Mouse (Mus musculus) hindbrain, embryonic 12.5 days (tissue): Measurements from ENCODE around the gene Klc2. TPM values are rescaled to one million over a fixed set of nuclear protein-coding genes. Genes with fewer than 3 reads are reported as not detected.

Experiments
- ATAC-seq: fragments of 200-750 bp; cut with Nextera tagmentation; 2 replicates; pipeline ENCODE4 v1.8.0; 2017; ENCODE audit warnings: moderate TSS enrichment; ENCODE audit not compliant: low FRiP score
- H3K27ac ChIP-seq: fragments of 300-500 bp; sonication (generic); 2 replicates; pipeline ENCODE4 v1.5.1; 2016; ENCODE audit warnings: mild to moderate bottlenecking
- H3K27me3 ChIP-seq: fragments of 300-500 bp; sonication (generic); 2 replicates; pipeline ENCODE4 v1.6.1; 2016; ENCODE audit warnings: mild to moderate bottlenecking
- H3K36me3 ChIP-seq: fragments of 300-500 bp; sonication (generic); 2 replicates; pipeline ENCODE4 v1.6.1; 2016; ENCODE audit warnings: mild to moderate bottlenecking
- H3K4me1 ChIP-seq: fragments of 300-500 bp; sonication (generic); 2 replicates; pipeline ENCODE4 v1.6.1; 2016
- H3K4me2 ChIP-seq: fragments of 300-500 bp; sonication (generic); replicated peaks from 2 replicates; pipeline ENCODE4 v1.6.1; 2016; ENCODE audit warnings: mild to moderate bottlenecking
- H3K4me3 ChIP-seq: fragments of 300-500 bp; sonication (generic); 2 replicates; pipeline ENCODE4 v1.5.1; 2016; ENCODE audit warnings: mild to moderate bottlenecking
- H3K9ac ChIP-seq: fragments of 300-500 bp; sonication (generic); 2 replicates; pipeline ENCODE4 v1.6.1; 2016; ENCODE audit warnings: mild to moderate bottlenecking, moderate library complexity
- H3K9me3 ChIP-seq: fragments of 300-500 bp; sonication (generic); replicated peaks from 2 replicates; pipeline ENCODE4 v1.6.1; 2016; ENCODE audit warnings: mild to moderate bottlenecking
- WGBS: fragments of 180-500 bp; shearing (Covaris S2); methylation state at CpG from one replicate; pipeline ENCODE4 v1.1.7; 2016; 5-methylcytosine and 5-hydroxymethylcytosine counted together
- polyA plus RNA-seq: library from polyadenylated mRNA; unstranded; fragments of >200 nt; fragmentation: Nextera tagmentation; extraction: Ambion mirVana; gene quantifications from 2 replicates; pipeline ENCODE4 v1.2.1, GENCODE M21; 2016

The Klc2 gene
- polyA plus RNA-seq, 1 experiment from 2014 or later: 56.1 TPM

- H3K4me1 ChIP-seq: peaks cover 6% of the 10 kb centered on the region; the same call in 1 of the 2 replicates
- 90% methylated on average over 3 of the region's 3 CpGs for WGBS
- H3K4me3 ChIP-seq: no peak overlapping the region
- no peaks in the 10 kb centered on the region for H3K9me3 ChIP-seq
- ATAC-seq: no peak
- no peaks in the 10 kb centered on the region for H3K36me3 ChIP-seq
- H3K27me3 ChIP-seq: 0 out of 2 replicates have a peak, but pooled peaks cover 5% of the 10 kb centered on the region
- no peak overlapping the region for H3K9ac ChIP-seq
- H3K27ac ChIP-seq: no peak overlapping the region
- H3K4me2 ChIP-seq: no peak overlapping the region
These were observed 4.9 kb upstream of the Klc2 start for GRCm38 (mm10) chr19:5123241-5123640.

- WGBS: 69% methylated on average over 10 of the region's 10 CpGs
These were observed 4.1 kb upstream of the Klc2 start for GRCm38 (mm10) chr19:5122492-5122891.

GRCm38 (mm10) chr19:5117494-5118383, 621 bp downstream of the Klc2 start:
- Histone ChIP-seq H3K27ac (peak overlapping the region; percentile 94), H3K27me3 (0 out of 2 replicates have a peak, but pooled peaks cover 5% of the 10 kb centered on the region), H3K4me1 (peaks cover 20% of the 10 kb centered on the region), H3K9me3 (no peaks in the 10 kb centered on the region), H3K4me3 (peak overlapping the region; percentile 82), H3K36me3 (peaks cover 22% of the 10 kb centered on the region), H3K9ac (peak overlapping the region; percentile 90), H3K4me2 (peak overlapping the region; percentile 73)
- peak; percentile 87 for ATAC-seq
- under 1% methylated on average over 80 of the region's 83 CpGs for WGBS

More at GRCm38 (mm10) chr19:5122492-5122891, 4.1 kb upstream of the Klc2 start:
- no peaks in the 10 kb centered on the region for H3K9me3 ChIP-seq
- 0 out of 2 replicates have a peak, but pooled peaks cover 5% of the 10 kb centered on the region for H3K27me3 ChIP-seq
- no peak overlapping the region for H3K27ac ChIP-seq
- no peak for ATAC-seq
- H3K4me2 ChIP-seq: no peak overlapping the region
- H3K9ac ChIP-seq: no peak overlapping the region
- no peaks in the 10 kb centered on the region for H3K36me3 ChIP-seq
- H3K4me1 ChIP-seq: peaks cover 6% of the 10 kb centered on the region; the same call in 1 of the 2 replicates
- no peak overlapping the region for H3K4me3 ChIP-seq

- 89% methylated on average over 7 of the region's 7 CpGs for WGBS
- no peak for ATAC-seq
These were observed 4.6 kb downstream of the Klc2 start for GRCm38 (mm10) chr19:5113783-5114182.

GRCm38 (mm10) chr19:5109659-5110453, 8.5 kb downstream of the Klc2 start:
- no peak overlapping the region for H3K4me2 ChIP-seq
- no peak overlapping the region for H3K9ac ChIP-seq
- peaks cover 70% of the 10 kb centered on the region for H3K36me3 ChIP-seq
- H3K9me3 ChIP-seq: no peaks in the 10 kb centered on the region
- H3K4me3 ChIP-seq: no peak overlapping the region
- no peaks in the 10 kb centered on the region for H3K27me3 ChIP-seq
- 70% methylated on average over 19 of the region's 19 CpGs for WGBS
- no peak for ATAC-seq
- peaks cover 17% of the 10 kb centered on the region for H3K4me1 ChIP-seq
- no peak overlapping the region for H3K27ac ChIP-seq

More at GRCm38 (mm10) chr19:5113783-5114182, 4.6 kb downstream of the Klc2 start:
- Histone ChIP-seq H3K9me3 (no peaks in the 10 kb centered on the region), H3K27ac (no peak overlapping the region), H3K4me3 (no peak overlapping the region), H3K27me3 (no peaks in the 10 kb centered on the region), H3K36me3 (peaks cover 61% of the 10 kb centered on the region), H3K4me2 (no peak overlapping the region), H3K4me1 (peaks cover 14% of the 10 kb centered on the region), H3K9ac (no peak overlapping the region)

GRCm38 (mm10) chr19:5108702-5109101, 9.7 kb downstream of the Klc2 start:
- Histone ChIP-seq H3K4me1 (peaks cover 17% of the 10 kb centered on the region), H3K9me3 (no peaks in the 10 kb centered on the region), H3K4me3 (no peak overlapping the region), H3K36me3 (peaks cover 74% of the 10 kb centered on the region), H3K27me3 (no peaks in the 10 kb centered on the region), H3K4me2 (no peak overlapping the region), H3K9ac (no peak overlapping the region), H3K27ac (no peak overlapping the region)
- no peak for ATAC-seq
- 57% methylated on average over 4 of the region's 4 CpGs for WGBS

GRCm38 (mm10) chr19:5108271-5108575, 10.1 kb downstream of the Klc2 start:
- Histone ChIP-seq H3K36me3 (peaks cover 74% of the 10 kb centered on the region), H3K27ac (no peak overlapping the region), H3K27me3 (no peaks in the 10 kb centered on the region), H3K9me3 (no peaks in the 10 kb centered on the region), H3K4me2 (no peak overlapping the region), H3K9ac (peak overlapping the region; percentile 32; the same call in 1 of the 2 replicates), H3K4me3 (no peak overlapping the region), H3K4me1 (peaks cover 17% of the 10 kb centered on the region)
- ATAC-seq: no peak
- 27% methylated on average over 5 of the region's 5 CpGs for WGBS

GRCm38 (mm10) chr19:5107556-5108270, 10.6 kb downstream of the Klc2 start:
- Histone ChIP-seq H3K9me3 (no peaks in the 10 kb centered on the region), H3K4me1 (peaks cover 17% of the 10 kb centered on the region), H3K27ac (0 out of 2 replicates have a peak overlapping the region, but pooled peaks have one; percentile 1), H3K27me3 (no peaks in the 10 kb centered on the region), H3K4me3 (no peak overlapping the region), H3K4me2 (no peak overlapping the region), H3K36me3 (peaks cover 74% of the 10 kb centered on the region), H3K9ac (peak overlapping the region; percentile 32; the same call in 1 of the 2 replicates)
- 78% methylated on average over 18 of the region's 18 CpGs for WGBS
- ATAC-seq: no peak; the same call in 1 of the 2 replicates

GRCm38 (mm10) chr19:5106731-5107191, 11.6 kb downstream of the Klc2 start, which contains the start of gene Rab1b:
TSS of gene Rab1b (minus strand) at chr19:5107072.
- Histone ChIP-seq H3K36me3 (peaks cover 74% of the 10 kb centered on the region), H3K4me2 (peak within 1 kb of the TSS; percentile 96), H3K4me3 (peak within 1 kb of the TSS; percentile 78), H3K9me3 (no peaks in the 10 kb centered on the region), H3K9ac (peak within 1 kb of the TSS; percentile 89), H3K27me3 (no peaks in the 10 kb centered on the region), H3K27ac (peak within 1 kb of the TSS; percentile 95), H3K4me1 (peaks cover 17% of the 10 kb centered on the region)
- peak; percentile 93 for ATAC-seq
- WGBS: 0% methylated on average over 34 of the region's 46 CpGs

- peak overlapping the region; percentile 78 for H3K4me3 ChIP-seq
- peak overlapping the region; percentile 89 for H3K9ac ChIP-seq
- H3K27ac ChIP-seq: peak overlapping the region; percentile 95
- no peaks in the 10 kb centered on the region for H3K27me3 ChIP-seq
- no peaks in the 10 kb centered on the region for H3K9me3 ChIP-seq
- peak; percentile 3; the same call in 1 of the 2 replicates for ATAC-seq
- H3K4me2 ChIP-seq: peak overlapping the region; percentile 96
- peaks cover 17% of the 10 kb centered on the region for H3K4me1 ChIP-seq
- H3K36me3 ChIP-seq: peaks cover 73% of the 10 kb centered on the region
- 27% methylated on average over 9 of the region's 9 CpGs for WGBS
These were observed 12.3 kb downstream of the Klc2 start for GRCm38 (mm10) chr19:5106074-5106473.

GRCm38 (mm10) chr19:5098363-5099143, 19.8 kb downstream of the Klc2 start, which contains the start of gene Cnih2:
TSS of gene Cnih2 (minus strand) at chr19:5098521.
- H3K27ac ChIP-seq: peak within 1 kb of the TSS; percentile 94
- H3K9me3 ChIP-seq: no peaks in the 10 kb centered on the region
- peak within 1 kb of the TSS; percentile 93 for H3K4me2 ChIP-seq
- peaks cover 43% of the 10 kb centered on the region for H3K36me3 ChIP-seq
- H3K4me1 ChIP-seq: peaks cover 59% of the 10 kb centered on the region
- no peaks in the 10 kb centered on the region for H3K27me3 ChIP-seq
- peak within 1 kb of the TSS; percentile 81 for H3K4me3 ChIP-seq
- WGBS: 3% methylated on average over 39 of the region's 48 CpGs
- H3K9ac ChIP-seq: peak within 1 kb of the TSS; percentile 94
- peak; percentile 53 for ATAC-seq
